Mouse (Mus musculus) inflammation-experienced regulatory T-cells, adult 6 months (primary cell): Measurements from ENCODE around the gene Ptpn3. TPM values are rescaled to one million over a fixed set of nuclear protein-coding genes. Genes with fewer than 3 reads are reported as not detected.
A peak's percentile ranks its signal among the peaks of the same experiment; 100 is the strongest.
"Not testable (repeated sequence)": the region's sequence is repeated elsewhere in the genome, so short reads cannot be mapped to it uniquely, and the experiment has no call there.

Experiments used
- ATAC-seq: one replicate; pipeline ENCODE4 v1.8.0; 2017
- polyA plus RNA-seq, 3 experiments: library from polyadenylated mRNA; unstranded; fragments of 100-300 nt; shearing (Covaris generic); gene quantifications; one replicate each; pipeline ENCODE4 v1.2.1; 2017

Ptpn3 gene
- polyA plus RNA-seq, 3 experiments from 2014 or later = 0.98 to 3.4 (median 2.8) TPM

DNA sequence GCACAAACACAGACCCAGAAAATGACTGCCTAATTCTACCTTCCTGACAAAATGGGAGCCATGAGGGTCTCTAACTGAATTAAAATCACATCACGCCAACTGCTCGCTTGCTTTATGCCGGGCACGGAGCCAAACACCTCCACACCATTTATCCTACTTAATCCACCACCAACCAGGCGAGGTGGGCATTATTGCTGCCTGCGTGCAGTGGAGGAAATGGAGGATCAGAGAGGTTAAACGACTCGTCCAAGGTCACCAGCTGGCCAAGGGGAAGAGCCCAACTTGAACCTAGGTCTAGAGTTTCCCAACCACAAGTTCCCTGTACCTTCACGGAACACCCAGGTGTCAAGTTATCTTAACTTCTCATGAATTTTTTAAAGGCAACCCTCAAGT lies 2.3 kb downstream of the Ptpn3 start:
- ATAC-seq = no peak

DNA sequence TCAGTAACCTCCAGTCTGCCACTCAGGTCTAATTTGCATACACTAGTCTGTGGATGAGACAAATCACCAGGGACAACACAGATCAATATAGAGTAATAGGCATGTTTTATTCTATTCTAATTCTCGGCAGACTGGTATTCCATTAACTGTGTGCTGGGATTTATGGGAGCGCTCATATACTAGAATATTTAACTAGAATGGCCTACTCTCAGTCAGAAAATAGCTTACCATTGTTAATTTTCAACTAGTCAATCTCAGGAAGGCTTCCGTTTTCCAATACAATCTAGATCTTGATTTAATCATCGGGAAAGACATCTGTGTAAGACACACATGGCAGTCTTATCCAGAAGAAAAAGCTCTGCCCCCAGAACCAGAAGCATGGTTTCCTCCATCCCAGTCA lies 3.5 kb downstream of the Ptpn3 start:
- no peak for ATAC-seq

DNA sequence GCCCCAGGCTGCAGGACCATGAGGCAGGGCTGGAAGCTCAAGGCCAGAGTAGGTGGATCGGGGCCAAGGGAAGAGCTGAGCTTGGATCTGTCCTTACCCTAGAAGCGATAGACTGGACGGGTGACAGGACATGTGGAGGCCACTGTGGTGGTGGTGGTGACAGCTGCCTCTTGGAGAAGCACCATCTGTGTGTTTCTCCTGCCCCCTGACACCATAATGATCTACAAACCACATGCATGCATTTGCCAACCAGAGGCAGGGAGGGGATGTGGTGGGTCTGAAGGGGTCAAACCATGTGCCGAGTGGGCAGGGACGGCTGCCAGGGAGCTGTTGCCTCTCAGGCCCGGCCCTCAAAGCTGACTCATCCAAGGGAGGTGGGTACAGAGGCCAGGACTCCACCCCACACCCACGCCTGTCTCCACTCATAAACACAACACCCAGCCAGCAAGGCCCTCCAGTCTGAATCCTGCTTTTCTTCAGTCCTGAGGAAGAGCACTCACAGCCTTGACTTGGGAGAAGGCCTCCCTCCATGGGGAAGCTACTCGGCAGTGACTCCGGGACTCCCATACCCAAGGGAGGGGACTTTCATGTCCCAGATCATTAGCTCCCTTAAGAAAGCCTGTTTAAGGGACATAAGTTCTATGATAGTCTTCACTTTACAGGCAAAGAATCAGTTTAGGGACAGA lies 6.5 kb downstream of the Ptpn3 start:
- ATAC-seq = no peak

DNA sequence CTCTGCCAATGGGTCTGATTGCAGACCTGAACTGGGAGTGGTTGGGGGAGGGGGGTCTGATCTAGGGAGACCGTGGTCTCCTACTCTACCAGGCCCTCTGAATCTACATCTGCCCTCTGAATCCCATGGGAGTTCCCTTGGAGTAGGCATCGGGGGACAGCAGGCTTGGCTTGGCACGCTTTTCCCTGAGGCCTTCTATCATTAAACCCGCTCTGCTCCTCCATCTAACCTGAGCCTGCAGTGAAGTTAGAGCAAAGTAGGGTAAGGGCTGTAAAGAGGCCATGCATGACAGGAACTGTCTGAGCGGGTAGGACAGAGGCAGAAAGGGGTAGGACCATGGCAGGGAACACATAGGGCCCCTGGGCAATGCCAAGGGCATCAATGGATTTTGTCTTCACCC lies 9.0 kb downstream of the Ptpn3 start:
- ATAC-seq = no peak

GRCm38 (mm10) chr4:57290049-57290448 lies 11.6 kb downstream of the Ptpn3 start:
- ATAC-seq = no peak

- peak; percentile 82 for ATAC-seq
Measured at GRCm38 (mm10) chr4:57287808-57288207, 13.8 kb downstream of the Ptpn3 start.

DNA sequence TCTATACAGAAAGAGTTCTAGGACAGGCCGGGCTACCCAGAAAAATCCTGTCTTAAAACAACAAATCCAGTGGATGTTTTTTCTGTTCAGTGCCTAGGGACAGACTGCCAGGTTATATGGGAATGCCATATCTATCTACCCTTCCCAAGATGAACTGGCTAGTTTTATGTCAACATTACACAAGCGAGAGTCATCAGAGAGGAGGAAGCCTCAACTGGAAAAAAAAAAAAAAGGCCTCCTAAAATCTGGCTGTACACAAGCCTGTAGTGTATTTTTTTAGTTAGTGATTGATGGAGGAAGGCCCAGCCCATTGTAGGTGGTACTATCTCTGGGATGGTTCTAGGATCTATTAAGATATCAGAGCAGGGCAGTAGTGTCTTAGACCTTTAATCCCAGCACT lies 16.4 kb downstream of the Ptpn3 start:
- ATAC-seq = no peak

DNA sequence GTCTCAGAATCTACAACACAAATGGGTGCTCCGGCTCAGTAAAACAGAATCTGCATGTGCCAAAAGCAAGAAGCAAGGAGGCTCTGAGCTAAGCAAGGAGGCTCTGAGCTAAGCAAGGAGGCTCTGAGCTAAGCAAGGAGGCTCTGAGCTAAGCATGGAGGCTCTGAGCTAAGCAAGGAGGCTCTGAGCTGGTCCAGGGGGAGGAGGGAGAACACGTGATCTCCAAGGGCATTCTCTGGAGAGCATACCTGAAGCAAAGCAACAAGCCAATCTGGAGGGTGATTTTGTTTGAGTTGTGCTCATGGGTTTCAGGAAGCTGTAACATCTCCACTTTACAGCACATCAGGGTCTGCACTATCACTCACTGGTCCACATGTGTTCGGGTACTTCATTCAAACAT lies 18.4 kb downstream of the Ptpn3 start:
- ATAC-seq = no peak

DNA sequence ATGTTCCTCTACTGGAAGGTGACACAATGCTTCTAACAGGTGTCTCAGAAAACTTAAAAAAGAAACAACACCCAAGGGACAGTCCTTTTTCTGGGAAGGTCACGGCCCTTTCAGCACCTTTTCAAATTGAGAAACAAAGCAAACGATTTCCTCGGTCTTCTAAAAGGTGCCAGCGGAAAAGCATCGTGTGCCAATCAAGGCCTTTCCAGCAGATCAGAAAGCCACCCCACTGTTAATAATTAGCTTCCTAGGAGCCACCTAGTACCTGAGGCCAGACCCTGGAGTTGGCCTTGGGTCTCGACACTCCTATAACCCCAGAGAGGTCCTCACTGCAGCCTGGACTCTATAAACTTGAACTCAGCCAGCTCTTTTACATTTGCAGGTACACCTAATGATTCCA lies 19.0 kb downstream of the Ptpn3 start:
- no peak for ATAC-seq

DNA sequence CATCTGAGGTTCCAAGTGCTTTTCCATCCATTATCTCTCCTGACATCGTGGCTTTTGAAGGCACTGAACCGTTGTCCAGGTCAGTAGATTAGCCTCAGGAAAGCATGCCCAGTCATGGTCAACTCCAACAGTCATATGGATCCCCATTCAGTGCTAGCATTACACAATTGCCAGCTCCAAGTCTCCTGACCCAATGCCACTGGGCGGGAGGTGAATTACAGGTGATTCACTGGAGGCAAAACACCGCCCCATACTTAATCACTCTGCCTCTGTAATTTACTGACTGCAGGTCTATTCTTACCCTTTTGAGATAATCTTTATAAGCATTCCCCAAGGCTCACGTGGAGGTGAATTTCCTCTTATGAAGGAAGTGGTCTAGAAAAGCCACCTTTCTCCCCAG lies 19.5 kb downstream of the Ptpn3 start:
- no peak for ATAC-seq

DNA sequence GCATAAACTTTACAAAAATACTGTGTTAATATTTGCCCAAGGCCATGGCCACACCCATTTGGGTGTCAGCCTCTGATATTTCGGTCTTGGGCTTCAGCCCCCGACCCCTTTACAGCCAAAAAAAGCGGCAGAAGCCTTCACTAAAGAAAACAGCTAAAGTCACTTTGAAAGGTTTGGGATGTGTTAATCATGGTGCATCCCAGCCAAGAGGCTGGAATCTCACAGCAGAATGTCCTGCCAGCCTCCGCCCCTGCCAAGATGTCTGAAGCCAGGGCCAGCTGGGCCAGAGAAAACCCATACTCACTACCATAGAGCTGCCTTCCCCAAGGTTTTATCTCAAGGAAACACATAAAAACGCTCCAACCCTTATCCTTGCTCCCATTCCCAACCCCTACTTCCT lies 20.7 kb downstream of the Ptpn3 start:
- ATAC-seq = no peak

GRCm38 (mm10) chr4:57279229-57279628 lies 22.4 kb downstream of the Ptpn3 start:
- ATAC-seq = peak; percentile 62

DNA sequence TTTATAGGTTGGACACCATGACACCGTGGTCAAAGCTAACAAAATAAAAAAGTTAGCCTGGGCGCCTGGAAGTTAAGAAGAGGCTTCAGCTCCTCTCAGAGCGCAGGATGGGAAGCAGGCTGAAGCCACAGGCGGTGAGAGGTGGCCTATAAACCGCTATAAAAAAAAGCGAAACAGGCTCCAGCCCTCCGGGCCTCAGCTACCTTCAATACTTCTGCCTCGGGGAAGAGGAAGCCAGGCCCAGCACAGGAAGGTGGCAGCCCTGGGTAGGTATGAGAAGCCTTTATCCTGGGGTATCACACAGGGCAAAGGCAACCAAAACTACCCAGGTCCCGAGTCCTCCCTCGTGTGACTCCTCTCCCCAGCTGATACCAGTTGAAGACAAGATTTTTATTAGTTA lies 22.8 kb downstream of the Ptpn3 start:
- peak; percentile 13 for ATAC-seq

GRCm38 (mm10) chr4:57277671-57278070 lies 24.0 kb downstream of the Ptpn3 start:
- no peak for ATAC-seq

DNA sequence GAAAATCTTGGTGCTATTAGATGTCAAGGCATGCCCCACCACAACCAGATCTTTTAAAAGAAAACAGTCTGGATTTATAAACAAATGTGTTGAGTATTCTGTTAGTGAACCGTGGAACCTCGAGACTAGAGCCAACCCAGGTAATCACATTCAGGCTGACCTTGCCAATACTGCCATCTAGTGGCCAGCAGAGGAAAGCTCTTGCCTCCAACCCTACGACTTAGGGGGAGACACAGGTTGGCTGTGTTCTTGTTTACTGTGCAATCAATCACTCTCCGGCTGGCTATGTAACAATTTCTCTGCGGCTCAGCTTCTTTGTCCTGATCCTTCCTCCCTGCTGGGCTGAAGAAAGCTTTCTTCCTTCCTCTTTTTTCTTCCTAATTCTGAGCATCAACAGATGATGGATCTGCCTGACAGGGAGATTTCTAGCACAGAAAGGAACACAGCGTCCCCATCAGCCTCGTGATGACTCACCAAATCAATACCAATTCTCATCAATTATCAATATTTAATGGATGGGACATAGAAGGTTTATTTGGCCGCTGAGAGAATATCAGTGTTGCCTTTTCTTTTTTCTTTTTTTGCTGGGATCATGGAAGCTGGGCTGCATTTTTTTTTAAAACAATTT lies 26.4 kb downstream of the Ptpn3 start:
- peak; percentile 84 for ATAC-seq

GRCm38 (mm10) chr4:57273532-57274502 lies 27.8 kb downstream of the Ptpn3 start:
- no peak for ATAC-seq

GRCm38 (mm10) chr4:57270991-57271390 lies 30.6 kb downstream of the Ptpn3 start:
- no peak for ATAC-seq

DNA sequence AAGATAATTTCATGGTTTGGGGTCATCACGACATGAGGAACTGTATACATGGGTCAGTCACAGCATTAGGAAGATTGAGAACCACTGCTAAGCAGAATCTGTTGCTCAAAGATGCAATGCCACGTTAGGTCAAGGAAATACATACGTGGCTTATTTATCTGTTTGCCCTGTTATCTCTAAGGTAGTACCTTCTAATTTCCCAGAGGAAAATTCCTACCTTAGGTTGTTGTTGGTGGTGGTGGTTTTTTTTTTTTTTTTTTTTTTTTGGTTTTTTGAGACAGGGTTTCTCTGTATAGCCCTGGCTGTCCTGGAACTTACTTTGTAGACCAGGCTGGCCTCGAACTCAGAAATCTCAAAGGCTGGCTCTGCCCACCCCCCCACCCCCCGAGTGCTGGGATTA lies 31.1 kb downstream of the Ptpn3 start:
- not testable (repeated sequence) for ATAC-seq

DNA sequence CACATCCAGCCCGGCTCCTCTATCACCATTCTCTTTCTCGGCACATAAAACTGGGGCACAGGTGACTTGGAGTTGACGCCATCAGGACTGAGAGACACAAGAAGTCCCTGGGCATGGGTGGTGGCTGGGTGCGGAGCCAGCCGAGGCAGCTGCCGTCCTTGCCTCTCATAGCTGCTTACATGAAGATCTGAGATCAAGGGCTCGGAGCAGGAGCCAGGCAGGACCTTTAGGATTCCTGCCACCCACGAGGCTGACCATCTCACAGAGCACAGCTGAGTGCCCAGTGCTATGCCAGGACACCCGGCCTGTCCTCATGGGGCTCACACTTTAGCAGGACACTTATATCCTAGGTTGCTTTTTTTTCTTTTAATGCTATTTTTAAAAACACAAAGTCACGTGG lies 32.3 kb downstream of the Ptpn3 start:
- no peak for ATAC-seq

GRCm38 (mm10) chr4:57268330-57268729 lies 33.3 kb downstream of the Ptpn3 start:
- ATAC-seq = no peak

DNA sequence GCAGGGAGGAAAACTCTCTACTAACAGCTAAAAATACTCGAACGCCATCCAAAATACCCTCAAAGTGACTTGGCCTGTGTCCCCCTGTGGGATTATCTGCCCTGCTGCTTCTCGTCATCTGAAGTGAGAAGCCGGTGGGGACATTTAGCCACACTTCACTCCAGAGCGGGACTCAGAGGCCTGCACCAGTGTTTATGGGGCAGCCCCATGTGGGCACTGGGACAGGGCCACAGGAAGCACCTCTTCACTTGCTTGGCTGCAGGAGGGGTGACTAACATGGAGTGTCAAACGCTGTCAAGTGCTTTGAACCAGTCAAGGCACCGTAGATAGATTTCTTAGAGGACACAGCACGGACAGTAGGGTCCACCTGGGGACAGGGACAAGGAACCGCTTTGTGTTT lies 35.2 kb downstream of the Ptpn3 start:
- ATAC-seq = no peak

GRCm38 (mm10) chr4:57263695-57264094 lies 37.9 kb downstream of the Ptpn3 start:
- no peak for ATAC-seq

- ATAC-seq = no peak
Measured at GRCm38 (mm10) chr4:57263061-57263685, 38.5 kb downstream of the Ptpn3 start.
